Mouse (Mus musculus) MEL (cell line): ENCODE results near the gene P3h2. TPM values are rescaled to one million over a fixed set of nuclear protein-coding genes. Genes with fewer than 3 reads are reported as not detected.

Experiments used
- DNase-seq: peaks from one replicate; pipeline ENCODE4 v3.0.0; 2011; ENCODE audit warnings: low read depth, low spot score
- H3K27ac ChIP-seq: 2 replicates; pipeline ENCODE4 v1.5.1; 2012; ENCODE audit warnings: low read depth, mild to moderate bottlenecking, control low read depth, low read length, moderate library complexity; ENCODE audit not compliant: control insufficient read depth
- H3K27me3 ChIP-seq, 2 experiments: fragments of 150-350 bp in 1 of 2; sonication (generic) in 1 of 2; 2 replicates each; pipeline ENCODE4 v1.6.1; 2012; ENCODE audit warnings: low read length in 2 of 2, mild to moderate bottlenecking in 2 of 2, improper control_type of control experiment in 1 of 2, moderate library complexity in 1 of 2; ENCODE audit not compliant: insufficient read depth in 2 of 2, control insufficient read depth in 1 of 2
- H3K36me3 ChIP-seq, 2 experiments: 2 replicates each; pipeline ENCODE4 v1.6.1; 2012 to 2014; ENCODE audit warnings: low read length in 2 of 2, improper control_type of control experiment in 1 of 2, inconsistent platforms in 1 of 2, mild to moderate bottlenecking in 1 of 2; ENCODE audit not compliant: insufficient read depth in 2 of 2, control insufficient read depth in 1 of 2
- H3K4me1 ChIP-seq, 2 experiments: fragments of 150-350 bp in 1 of 2; sonication (generic) in 1 of 2; 2 replicates each; pipeline ENCODE4 v1.6.1; 2012; ENCODE audit warnings: low read length in 2 of 2, improper control_type of control experiment in 1 of 2, mild to moderate bottlenecking in 1 of 2; ENCODE audit not compliant: insufficient read depth in 2 of 2, control insufficient read depth in 1 of 2
- H3K4me3 ChIP-seq, 2 experiments: fragments of 150-350 bp in 1 of 2; sonication (generic) in 1 of 2; 2 replicates each; pipeline ENCODE4 v1.5.1; 2012; ENCODE audit warnings: low read depth in 2 of 2, low read length in 2 of 2, mild to moderate bottlenecking in 2 of 2, moderate library complexity in 2 of 2, control low read depth in 1 of 2, improper control_type of control experiment in 1 of 2; ENCODE audit not compliant: control insufficient read depth in 1 of 2, insufficient read depth in 1 of 2
- H3K79me2 ChIP-seq: 2 replicates; pipeline ENCODE4 v1.6.1; 2012; ENCODE audit warnings: mild to moderate bottlenecking, low read length, moderate library complexity; ENCODE audit not compliant: control insufficient read depth, poor library complexity, insufficient read depth
- H3K9ac ChIP-seq: 2 replicates; pipeline ENCODE4 v1.6.1; 2012; ENCODE audit warnings: low read depth, mild to moderate bottlenecking, control low read depth, low read length, moderate library complexity; ENCODE audit not compliant: control insufficient read depth, poor library complexity, severe bottlenecking
- H3K9me3 ChIP-seq: fragments of 150-350 bp; sonication (generic); replicated peaks from 2 replicates; pipeline ENCODE4 v1.6.1; 2012; ENCODE audit warnings: mild to moderate bottlenecking, low read length, improper control_type of control experiment, moderate library complexity; ENCODE audit not compliant: insufficient read depth
- BHLHE40 ChIP-seq: IDR thresholded peaks from 2 replicates; pipeline ENCODE4 v1.6.1; 2012; ENCODE audit warnings: low read depth, mild to moderate bottlenecking, inconsistent platforms, low read length, improper control_type of control experiment, borderline replicate concordance
- CHD1 ChIP-seq: IDR thresholded peaks from 2 replicates; pipeline ENCODE4 v1.6.1; 2012; ENCODE audit warnings: low read depth, mild to moderate bottlenecking, inconsistent platforms, low read length, improper control_type of control experiment
- E2F4 ChIP-seq: IDR thresholded peaks from 2 replicates; pipeline ENCODE4 v1.6.1; 2011; ENCODE audit warnings: low read depth, low read length, improper control_type of control experiment, borderline replicate concordance
- EP300 ChIP-seq, 2 experiments: IDR thresholded peaks; 2 replicates each; pipeline ENCODE4 v1.6.1; 2011; ENCODE audit warnings: improper control_type of control experiment in 2 of 2, low read length in 2 of 2, low read depth in 1 of 2, mild to moderate bottlenecking in 1 of 2
- KAT2A ChIP-seq: conservative IDR thresholded peaks from 2 replicates; pipeline ENCODE4 v1.6.1; 2012; ENCODE audit warnings: low read depth, low read length, improper control_type of control experiment, inconsistent platforms
- MAFK ChIP-seq: IDR thresholded peaks from 2 replicates; pipeline ENCODE4 v1.6.1; 2011; ENCODE audit warnings: low read depth, mild to moderate bottlenecking, low read length, improper control_type of control experiment, borderline replicate concordance
- MAX ChIP-seq: IDR thresholded peaks from 2 replicates; pipeline ENCODE4 v1.6.1; 2011; ENCODE audit warnings: low read length, improper control_type of control experiment
- MAZ ChIP-seq: IDR thresholded peaks from 2 replicates; pipeline ENCODE4 v1.6.1; 2012; ENCODE audit warnings: low read depth, mild to moderate bottlenecking, inconsistent platforms, low read length, improper control_type of control experiment
- MXI1 ChIP-seq: IDR thresholded peaks from 2 replicates; pipeline ENCODE4 v1.6.1; 2011; ENCODE audit warnings: mild to moderate bottlenecking, low read depth, low read length, improper control_type of control experiment
- MYB ChIP-seq: IDR thresholded peaks from 2 replicates; pipeline ENCODE4 v1.6.1; 2011; ENCODE audit warnings: mild to moderate bottlenecking, low read depth, low read length, improper control_type of control experiment
- MYC ChIP-seq: IDR thresholded peaks from 2 replicates; pipeline ENCODE4 v1.6.1; 2011; ENCODE audit warnings: low read depth, mild to moderate bottlenecking, low read length, improper control_type of control experiment, moderate library complexity
- NRF1 ChIP-seq: IDR thresholded peaks from 2 replicates; pipeline ENCODE4 v1.6.1; 2014; ENCODE audit warnings: low read depth, mild to moderate bottlenecking, inconsistent platforms, low read length, improper control_type of control experiment, moderate library complexity; ENCODE audit not compliant: poor library complexity, insufficient read depth, severe bottlenecking
- POLR2A ChIP-seq, 2 experiments: IDR thresholded peaks; 2 replicates each; pipeline ENCODE4 v1.6.1; 2011 to 2012; ENCODE audit warnings: low read length in 2 of 2, mild to moderate bottlenecking in 2 of 2, control low read depth in 1 of 2, improper control_type of control experiment in 1 of 2, low read depth in 1 of 2, moderate library complexity in 1 of 2; ENCODE audit not compliant: control insufficient read depth in 1 of 2, insufficient read depth in 1 of 2, poor library complexity in 1 of 2
- POLR2AphosphoS5 ChIP-seq: IDR thresholded peaks from 2 replicates; pipeline ENCODE4 v1.6.1; 2012; ENCODE audit warnings: low read depth, borderline replicate concordance, mild to moderate bottlenecking, inconsistent platforms, low read length, moderate library complexity, mixed read lengths
- RAD21 ChIP-seq: IDR thresholded peaks from 2 replicates; pipeline ENCODE4 v1.6.1; 2011; ENCODE audit warnings: mild to moderate bottlenecking, low read depth, low read length, improper control_type of control experiment
- RCOR1 ChIP-seq: IDR thresholded peaks from 2 replicates; pipeline ENCODE4 v1.6.1; 2012; ENCODE audit warnings: low read depth, mild to moderate bottlenecking, inconsistent platforms, low read length, improper control_type of control experiment
- SIN3A ChIP-seq: IDR thresholded peaks from 2 replicates; pipeline ENCODE4 v1.6.1; 2012; ENCODE audit warnings: low read length, improper control_type of control experiment, inconsistent platforms
- USF1 ChIP-seq: IDR thresholded peaks from 2 replicates; pipeline ENCODE4 v1.6.1; 2014; ENCODE audit warnings: low read depth, mild to moderate bottlenecking, inconsistent platforms, low read length, improper control_type of control experiment, moderate library complexity
- USF2 ChIP-seq, 2 experiments: IDR thresholded peaks; 2 replicates each; pipeline ENCODE4 v1.6.1; 2011 to 2012; ENCODE audit warnings: improper control_type of control experiment in 2 of 2, low read length in 2 of 2, borderline replicate concordance in 1 of 2, inconsistent platforms in 1 of 2, low read depth in 1 of 2, mild to moderate bottlenecking in 1 of 2; ENCODE audit not compliant: insufficient read depth in 1 of 2
- ZC3H11A ChIP-seq: IDR thresholded peaks from 2 replicates; pipeline ENCODE4 v1.6.1; 2012; ENCODE audit warnings: low read depth, mild to moderate bottlenecking, inconsistent platforms, low read length, improper control_type of control experiment
- ZKSCAN1 ChIP-seq: IDR thresholded peaks from 2 replicates; pipeline ENCODE4 v1.6.1; 2012; ENCODE audit warnings: low read depth, mild to moderate bottlenecking, inconsistent platforms, low read length, improper control_type of control experiment, moderate library complexity
- polyA plus RNA-seq, 2 experiments: library from polyadenylated mRNA; stranded (reverse) in 1 of 2; unstranded in 1 of 2; fragments of >175 nt in 1 of 2; fragments of >200 nt in 1 of 2; gene quantifications; 2 replicates each; pipeline versions ENCODE4 v1.2.1 to v1.2.4; 2012; ENCODE audit warnings: low replicate concordance in 2 of 2, low read depth in 1 of 2; ENCODE audit not compliant: insufficient read length in 2 of 2, insufficient read depth in 1 of 2, missing spikeins in 1 of 2
- total RNA-seq: library from RNA; depleted of rRNA; stranded (reverse); fragments of 300-350 nt; gene quantifications from 2 replicates; pipeline ENCODE4 v1.2.3, GENCODE M21; 2012

Gene P3h2
- total and polyA plus RNA-seq, 3 experiments, result not detected

GRCm38 (mm10) chr16:26060239-26061085 lies 45.1 kb downstream of the P3h2 start:
- no peak for DNase-seq
- Histone ChIP-seq H3K4me1 (no peaks in the 10 kb centered on the region), H3K9ac (no peak overlapping the region), H3K9me3 (no peaks in the 10 kb centered on the region), H3K27me3 (no peaks in the 10 kb centered on the region), H3K4me3 (no peak overlapping the region), H3K36me3 (no peaks in the 10 kb centered on the region), H3K79me2 (no peaks in the 10 kb centered on the region), H3K27ac (no peak overlapping the region)
- TF ChIP-seq EP300 (IDR thresholded peaks at IDR 0.05; ENCODE audit: low read depth in 1 of 2, low read length in 2 of 2) (no peak), E2F4 (no peak), POLR2A (IDR thresholded peaks at IDR 0.05; ENCODE audit: control insufficient read depth in 1 of 2, insufficient read depth in 1 of 2, low read depth in 1 of 2, low read length in 2 of 2, poor library complexity in 1 of 2) (no peak), BHLHE40 (no peak), ZC3H11A (no peak), NRF1 (no peak), CHD1 (no peak), ZKSCAN1 (no peak), MYB (no peak), MAX (no peak), MAFK (no peak), MAZ (no peak), KAT2A (no peak)

- no peaks in the 10 kb centered on the region for H3K79me2 ChIP-seq
- H3K9ac ChIP-seq, result no peak overlapping the region
- no peak for DNase-seq
- no peak overlapping the region for H3K27ac ChIP-seq
- H3K4me1 ChIP-seq, result no peaks in the 10 kb centered on the region
- H3K9me3 ChIP-seq, result no peaks in the 10 kb centered on the region
- no peak for TF ChIP-seq USF2 (IDR thresholded peaks at IDR 0.05; ENCODE audit: borderline replicate concordance in 1 of 2, insufficient read depth in 1 of 2, low read depth in 1 of 2, low read length in 2 of 2)
- no peak for TF ChIP-seq RAD21
- no peak for TF ChIP-seq USF1
- TF ChIP-seq ZKSCAN1, result no peak
- TF ChIP-seq POLR2A (IDR thresholded peaks at IDR 0.05; ENCODE audit: control insufficient read depth in 1 of 2, insufficient read depth in 1 of 2, low read depth in 1 of 2, low read length in 2 of 2, poor library complexity in 1 of 2), result no peak
- TF ChIP-seq SIN3A, result no peak
- TF ChIP-seq MYC, result no peak
- TF ChIP-seq MXI1, result no peak
- no peak for TF ChIP-seq MYB
- no peak for TF ChIP-seq POLR2AphosphoS5
- no peak for TF ChIP-seq RCOR1
- H3K27me3 ChIP-seq, result no peaks in the 10 kb centered on the region
- no peaks in the 10 kb centered on the region for H3K36me3 ChIP-seq
- H3K4me3 ChIP-seq, result no peak overlapping the region
Observed at GRCm38 (mm10) chr16:26053631-26054030, 52.0 kb downstream of the P3h2 start.
